Mouse (Mus musculus) lung, embryonic 14.5 days (tissue): Measurements from ENCODE around the gene Vmn2r86. TPM values are rescaled to one million over a fixed set of nuclear protein-coding genes. Genes with fewer than 3 reads are reported as not detected.
"Not testable (repeated sequence)": the region's sequence is repeated elsewhere in the genome, so short reads cannot be mapped to it uniquely, and the experiment has no call there.

Experiments
- ATAC-seq: fragments of 200-750 bp; cut with Nextera tagmentation; 2 replicates; pipeline ENCODE4 v1.8.0; 2017; ENCODE audit warnings: mild to moderate bottlenecking, moderate TSS enrichment, moderate library complexity; ENCODE audit not compliant: insufficient read depth
- DNase-seq: peaks from one replicate; pipeline ENCODE4 v3.0.0-alpha.2; 2015
- H3K27ac ChIP-seq: fragments of 300-500 bp; sonication (generic); 2 replicates; pipeline ENCODE4 v1.5.1; 2014; ENCODE audit warnings: low read depth, mild to moderate bottlenecking, moderate library complexity
- H3K27me3 ChIP-seq: fragments of 300-500 bp; sonication (generic); 2 replicates; pipeline ENCODE4 v1.6.1; 2014; ENCODE audit warnings: low read length, control low read depth; ENCODE audit not compliant: insufficient read depth
- H3K36me3 ChIP-seq: fragments of 300-500 bp; sonication (generic); 2 replicates; pipeline ENCODE4 v1.6.1; 2014; ENCODE audit warnings: control low read depth; ENCODE audit not compliant: insufficient read depth
- H3K4me1 ChIP-seq: fragments of 300-500 bp; sonication (generic); 2 replicates; pipeline ENCODE4 v1.6.1; 2014; ENCODE audit warnings: antibody characterized with exemption, control low read depth; ENCODE audit not compliant: insufficient read depth
- H3K4me2 ChIP-seq: fragments of 300-500 bp; sonication (generic); 2 replicates; pipeline ENCODE4 v1.6.1; 2014; ENCODE audit warnings: mild to moderate bottlenecking
- H3K4me3 ChIP-seq: fragments of 300-500 bp; sonication (generic); 2 replicates; pipeline ENCODE4 v1.5.1; 2014; ENCODE audit warnings: low read depth, low read length
- H3K9ac ChIP-seq: fragments of 300-500 bp; sonication (generic); 2 replicates; pipeline ENCODE4 v1.6.1; 2014
- H3K9me3 ChIP-seq: fragments of 300-500 bp; sonication (generic); 2 replicates; pipeline ENCODE4 v1.6.1; 2016; ENCODE audit warnings: low read depth, low read length, control low read depth
- CTCF ChIP-seq: IDR thresholded peaks from 2 replicates; pipeline ENCODE4 v1.5.1; 2016; ENCODE audit warnings: antibody characterized with exemption, low read depth
- WGBS: fragments of 180-500 bp; shearing (Covaris S2); extraction: QIAGEN DNeasy Blood & Tissue Kit; methylation state at CpG from one replicate; pipeline ENCODE4 v1.1.7; 2014; 5-methylcytosine and 5-hydroxymethylcytosine counted together
- polyA plus RNA-seq: library from polyadenylated mRNA; unstranded; fragments of >200 nt; fragmentation: Nextera tagmentation; extraction: Ambion mirVana; gene quantifications from 2 replicates; pipeline ENCODE4 v1.2.1, GENCODE M21; 2014

The Vmn2r86 gene
- polyA plus RNA-seq, 1 experiment from 2014 or later, result not detected

- no peak for TF ChIP-seq CTCF
- H3K27me3 ChIP-seq, result no peaks in the 10 kb centered on the region
- no peaks in the 10 kb centered on the region for H3K36me3 ChIP-seq
- H3K4me2 ChIP-seq, result no peak overlapping the region
- DNase-seq, result no peak
- no peak overlapping the region for H3K9ac ChIP-seq
- no peak for ATAC-seq
- H3K9me3 ChIP-seq, result no peaks in the 10 kb centered on the region
- 79% methylated on average over 3 of the region's 3 CpGs for WGBS
- H3K4me1 ChIP-seq, result no peaks in the 10 kb centered on the region
- no peak overlapping the region for H3K27ac ChIP-seq
- no peak overlapping the region for H3K4me3 ChIP-seq
Observed at GRCm38 (mm10) chr10:130420401-130420800, 35.4 kb downstream of the Vmn2r86 start.

DNA sequence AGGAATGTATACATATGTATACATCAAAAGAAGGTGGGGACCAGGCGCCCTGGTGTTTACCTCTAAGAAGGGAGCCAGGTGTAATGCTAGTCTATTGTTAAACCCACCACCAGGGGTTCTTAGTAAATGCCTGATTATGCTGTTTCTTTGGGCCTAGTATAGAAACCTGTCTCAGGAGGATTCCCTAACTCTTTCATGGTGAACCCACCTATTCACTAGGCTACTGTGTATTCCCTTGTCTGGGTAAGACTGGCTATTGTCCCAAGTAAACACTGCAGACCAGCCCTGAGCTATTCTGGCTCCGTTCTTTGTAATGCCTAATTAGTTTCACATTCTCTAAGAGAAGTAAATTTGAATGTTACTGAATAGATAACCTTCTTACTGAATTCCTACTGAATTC, 35.9 kb downstream of the Vmn2r86 start:
- DNase-seq, H3K36me3 ChIP-seq, H3K4me2 ChIP-seq, H3K4me1 ChIP-seq, ATAC-seq, H3K9ac ChIP-seq, H3K4me3 ChIP-seq, H3K27me3 ChIP-seq, H3K9me3 ChIP-seq, H3K27ac ChIP-seq: not testable (repeated sequence)
- 38% methylated on average over 2 of the region's 2 CpGs for WGBS

GRCm38 (mm10) chr10:130416352-130416751, 39.5 kb downstream of the Vmn2r86 start:
- not testable (repeated sequence) for H3K9ac ChIP-seq, H3K4me3 ChIP-seq, H3K4me1 ChIP-seq, H3K27ac ChIP-seq, H3K36me3 ChIP-seq, DNase-seq, H3K27me3 ChIP-seq, ATAC-seq, H3K4me2 ChIP-seq, H3K9me3 ChIP-seq

GRCm38 (mm10) chr10:130412167-130412698, 43.6 kb downstream of the Vmn2r86 start:
- DNase-seq, H3K27ac ChIP-seq, H3K36me3 ChIP-seq, H3K4me3 ChIP-seq, H3K9me3 ChIP-seq, H3K4me2 ChIP-seq, H3K4me1 ChIP-seq, H3K27me3 ChIP-seq, H3K9ac ChIP-seq: not testable (repeated sequence)
- 59% methylated on average over 7 of the region's 35 CpGs for WGBS
- peak; percentile 38; the same call in 1 of the 2 replicates for ATAC-seq

GRCm38 (mm10) chr10:130394232-130394631, 61.6 kb downstream of the Vmn2r86 start, which contains the start of gene Vmn2r84:
TSS of gene Vmn2r84 (minus strand) at chr10:130394332.
- H3K4me3 ChIP-seq, result no peak within 1 kb of the TSS
- no peaks in the 10 kb centered on the region for H3K9me3 ChIP-seq
- TF ChIP-seq CTCF, result no peak
- no peaks in the 10 kb centered on the region for H3K36me3 ChIP-seq
- no peak for ATAC-seq
- no peaks in the 10 kb centered on the region for H3K27me3 ChIP-seq
- no peak within 1 kb of the TSS for H3K27ac ChIP-seq
- H3K4me1 ChIP-seq, result no peaks in the 10 kb centered on the region
- H3K9ac ChIP-seq, result no peak within 1 kb of the TSS
- DNase-seq, result no peak
- no peak within 1 kb of the TSS for H3K4me2 ChIP-seq

Other genes with a start within 250 kb of the Vmn2r86 start
- gene Olfr827, start 241.6 kb downstream of the Vmn2r86 start, polyA plus RNA-seq, result not detected in 2 replicates
- gene Neurod4, start 175.8 kb downstream of the Vmn2r86 start, polyA plus RNA-seq, result not detected in 2 replicates
- 0.66 TPM in 1 of 2 replicates, not detected in the other for gene Tespa1, start 133.2 kb downstream of the Vmn2r86 start, polyA plus RNA-seq
- not detected in 2 replicates for gene Vmn2r84, start 61.7 kb downstream of the Vmn2r86 start, polyA plus RNA-seq
- gene Vmn2r85, start 26.3 kb downstream of the Vmn2r86 start, polyA plus RNA-seq, result not detected in 2 replicates
- gene Vmn2r87, start 41.3 kb upstream of the Vmn2r86 start, polyA plus RNA-seq, result not detected in 2 replicates